Mouse (Mus musculus) heart, postnatal 36 days (tissue): ENCODE results near the gene Stard5. TPM values are rescaled to one million over a fixed set of nuclear protein-coding genes. Genes with fewer than 3 reads are reported as not detected.

ENCODE experiments used
- DNase-seq, 2 experiments: peaks; one replicate each; pipeline ENCODE4 v3.0.0; 2021 to 2022
- intact Hi-C: fragments of 180-260 bp; cut with DNase I; formaldehyde crosslinking; loops from one replicate; pipeline ENCODE4 v1.15.1; 2025
- total RNA-seq, 2 experiments: library from RNA; stranded (reverse); gene quantifications; 2 replicates each; pipeline ENCODE4 v1.2.3; 2021

Stard5 gene
- total RNA-seq, 2 experiments from 2014 or later: 10.9 to 11.7 TPM

DNA sequence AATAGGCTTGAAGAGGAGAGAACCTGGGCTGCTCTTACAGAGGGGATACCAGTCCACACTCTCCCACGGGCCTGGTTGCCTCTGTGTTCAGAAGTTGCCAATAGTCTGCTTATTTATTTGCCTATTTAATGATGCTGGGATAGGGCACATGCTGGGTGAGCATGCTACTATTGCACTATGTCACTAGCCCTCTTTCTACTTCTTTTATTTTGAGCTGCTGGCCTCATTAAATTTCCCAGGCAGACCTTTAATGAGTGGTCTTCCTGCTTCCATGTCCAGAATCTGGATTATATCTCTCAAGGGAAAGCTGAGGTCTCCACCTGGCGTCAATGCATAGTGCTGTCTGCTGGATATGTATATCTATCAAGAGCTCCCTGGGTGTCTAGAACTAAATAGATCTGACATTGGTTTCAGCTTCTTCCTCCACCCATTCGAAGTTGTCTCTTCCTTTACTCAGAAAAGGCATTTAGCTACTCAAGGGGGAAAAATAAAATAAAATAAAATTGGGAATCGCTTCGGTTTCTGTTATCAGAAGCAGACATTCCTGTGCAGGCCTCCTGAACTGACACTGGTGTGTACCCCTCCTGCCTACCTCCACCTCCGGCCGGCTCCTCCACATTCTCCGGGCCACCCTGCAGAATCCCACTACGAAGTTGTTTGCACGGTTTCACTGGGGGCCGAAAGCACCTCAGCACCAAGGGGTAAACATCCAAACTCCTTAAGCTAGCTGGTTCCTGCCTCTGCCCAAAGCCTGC is 509 bp upstream of the Stard5 start:
- intact Hi-C loops: loop anchor here (2.0 to 10.0 kb wide), 2 partner anchors 62 to 766 kb away; partner anchors contain the start of gene Mex3b

DNA sequence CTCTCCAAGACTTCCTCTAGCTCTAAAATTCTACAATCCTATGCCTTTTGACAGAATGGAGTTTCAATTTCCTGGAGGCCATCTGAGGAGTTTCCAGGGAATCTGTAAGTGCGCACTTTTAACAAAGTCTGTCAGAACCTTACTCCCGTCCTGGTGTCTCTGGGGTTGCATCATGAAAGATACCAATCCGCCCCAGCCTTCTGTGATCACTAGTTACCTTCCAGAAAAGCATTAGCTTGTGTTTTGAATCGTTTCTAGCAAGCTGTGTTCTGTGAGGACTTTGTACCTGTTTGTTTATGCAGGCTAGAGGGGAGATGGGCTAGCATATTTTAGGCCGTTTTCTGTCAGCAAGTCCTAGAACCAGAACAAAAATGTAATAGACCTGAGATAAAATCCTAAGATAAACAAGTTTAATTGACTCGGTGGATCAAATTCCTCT is 942 bp downstream of the Stard5 start:
- no peak for DNase-seq
- intact Hi-C loops: loop anchor here (2.0 to 10.0 kb wide), 2 partner anchors 22 to 768 kb away; partner anchors contain the start of gene Mex3b

More for the DNA sequence above, 509 bp upstream of the Stard5 start:
- DNase-seq: no peak

DNA sequence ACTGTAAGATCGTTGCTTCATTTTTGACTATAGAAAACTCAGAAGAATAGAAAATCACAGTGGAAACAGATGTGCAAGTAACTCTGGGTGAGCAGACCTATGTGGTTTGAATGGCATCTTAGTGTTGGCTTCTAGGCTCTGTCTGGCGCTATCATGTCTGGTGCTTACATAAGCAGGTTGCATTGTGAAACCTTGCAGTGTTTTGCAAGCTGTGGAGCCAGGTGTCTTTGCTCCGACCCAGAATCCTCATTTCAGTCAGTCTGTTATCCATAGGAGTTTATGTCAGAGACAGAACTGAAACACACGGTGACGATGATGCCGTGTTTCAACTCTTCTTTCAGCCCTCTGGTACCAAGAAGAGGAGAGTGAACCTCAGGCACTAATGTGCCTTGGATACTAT is 2.1 kb downstream of the Stard5 start:
- DNase-seq: no peak
- intact Hi-C loops: loop anchor here (2.0 to 10.0 kb wide), 2 partner anchors 21 to 769 kb away; partner anchors contain the start of gene Mex3b

- DNase-seq: no peak
- intact Hi-C loops: loop anchor here (10.0 kb wide), 1 partner anchor 771 kb away; the partner anchor contains the start of gene Mex3b
Observed at GRCm38 (mm10) chr7:83635726-83636125, 4.0 kb downstream of the Stard5 start.

- no peak for DNase-seq
- intact Hi-C loops: loop anchor here (10.0 kb wide), 1 partner anchor 772 kb away; the partner anchor contains the start of gene Mex3b
Observed at GRCm38 (mm10) chr7:83636425-83636824, 4.7 kb downstream of the Stard5 start.

GRCm38 (mm10) chr7:83637781-83638583 is 6.2 kb downstream of the Stard5 start:
- intact Hi-C loops: loop anchor here (1.0 to 10.0 kb wide), 2 partner anchors 11 to 773 kb away; partner anchors contain the start of gene Mex3b
- DNase-seq: no peak

DNA sequence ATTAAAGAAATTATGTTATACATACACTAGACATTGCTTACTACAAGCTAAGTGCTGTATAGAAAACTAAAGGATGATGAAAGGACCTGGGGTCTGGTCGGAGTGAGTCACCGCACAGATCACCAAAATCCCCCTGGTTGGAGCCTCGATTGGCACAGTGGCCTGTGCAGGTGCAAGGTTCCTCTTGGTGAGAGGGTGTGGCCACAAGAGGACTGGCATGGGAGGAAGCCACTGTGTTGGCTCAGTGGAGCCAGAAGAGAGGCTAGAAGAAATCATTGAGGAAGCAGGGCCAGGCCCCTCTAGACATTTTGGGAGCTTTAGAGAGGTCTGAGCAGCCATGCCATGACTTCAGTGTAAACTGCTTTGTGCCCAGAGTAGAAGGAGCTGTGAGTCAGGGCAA is 7.3 kb downstream of the Stard5 start:
- DNase-seq: no peak
- intact Hi-C loops: loop anchor here (10.0 kb wide), 1 partner anchor 774 kb away; the partner anchor contains the start of gene Mex3b

DNA sequence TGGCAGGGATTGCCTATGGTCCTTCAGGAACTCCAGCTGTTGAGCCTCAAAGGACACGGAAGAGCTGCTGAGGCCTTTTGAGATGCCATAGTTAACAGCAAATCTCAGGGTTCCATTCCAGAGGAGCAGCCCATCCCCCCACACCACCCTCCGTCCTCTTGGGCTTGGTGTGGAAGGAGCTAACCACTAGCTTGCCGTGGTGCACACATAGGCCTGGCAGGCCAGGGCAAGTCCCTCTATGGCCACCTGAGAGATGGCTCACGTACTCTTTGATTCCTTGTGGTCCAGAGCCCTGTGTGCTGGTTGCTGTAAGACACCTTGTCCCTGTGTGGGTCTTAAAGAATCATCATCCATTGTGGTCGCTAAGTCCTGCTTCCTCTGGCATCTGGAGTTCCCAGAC is 8.8 kb downstream of the Stard5 start:
- no peak for DNase-seq
- intact Hi-C loops: no loop called here

DNA sequence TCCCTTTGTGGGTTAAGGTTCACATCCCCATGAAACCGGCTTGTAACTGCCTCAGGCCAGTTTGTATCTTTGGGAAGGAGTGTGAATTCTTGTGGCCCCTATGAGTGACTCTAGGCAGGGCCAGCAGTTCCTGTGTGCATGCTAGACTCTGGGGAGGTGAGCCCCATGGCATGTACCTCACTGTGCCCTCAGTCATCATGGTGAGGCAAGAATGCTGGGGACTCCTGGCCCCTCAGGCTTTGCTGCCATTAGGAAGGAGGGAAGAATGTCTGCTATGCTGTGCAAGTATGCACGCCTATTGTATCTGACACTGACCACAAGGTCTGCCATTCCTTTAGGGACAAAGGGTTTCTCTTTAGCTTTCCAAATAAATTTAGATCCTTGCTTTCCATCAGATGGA is 9.4 kb downstream of the Stard5 start:
- no peak for DNase-seq
- intact Hi-C loops: no loop called here

DNA sequence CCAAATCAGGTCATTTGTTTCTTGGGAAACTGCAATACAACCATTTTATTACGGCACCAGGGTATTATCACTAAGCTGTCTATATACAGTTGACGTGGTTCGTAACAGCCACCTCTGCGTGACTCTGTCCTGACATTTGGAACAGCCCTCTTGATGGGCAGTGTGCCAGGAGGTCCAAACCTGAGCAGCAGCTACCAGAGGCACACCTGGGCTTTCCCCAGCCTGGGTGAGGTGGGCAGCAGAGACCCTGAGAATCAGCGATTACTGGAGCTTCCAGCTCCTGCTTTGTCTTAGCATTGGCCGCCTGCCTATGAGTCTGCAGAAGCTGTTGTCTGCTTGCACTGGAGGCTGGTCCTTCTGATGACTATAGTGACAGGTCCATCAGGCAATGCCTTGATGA is 11.8 kb downstream of the Stard5 start:
- no peak for DNase-seq
- intact Hi-C loops: no loop called here

DNA sequence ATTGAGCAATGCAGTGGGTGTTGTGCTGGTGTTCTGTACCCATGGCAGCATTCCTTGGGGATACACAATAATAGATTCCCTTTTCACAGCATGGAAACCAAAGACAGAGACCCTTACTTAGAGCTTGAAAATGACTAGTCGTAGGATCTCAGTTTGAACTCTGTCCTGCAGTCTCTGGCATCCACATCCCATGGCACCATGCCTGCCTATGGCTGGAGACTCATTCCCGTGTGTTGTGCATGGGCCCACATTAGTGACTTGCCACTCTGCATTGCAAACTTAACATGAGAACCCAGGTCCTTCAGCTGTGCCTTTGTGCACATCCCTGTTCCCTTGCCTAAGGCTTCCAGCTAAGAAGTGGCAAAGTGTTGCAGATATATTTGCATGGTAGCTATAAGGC is 13.0 kb downstream of the Stard5 start:
- no peak for DNase-seq
- intact Hi-C loops: no loop called here

- no peak for DNase-seq
- intact Hi-C loops: no loop called here
Observed at GRCm38 (mm10) chr7:83645476-83645875, 13.7 kb downstream of the Stard5 start.

GRCm38 (mm10) chr7:83648807-83649206 is 17.0 kb downstream of the Stard5 start:
- intact Hi-C loops: loop anchor here (1.0 kb wide), 1 partner anchor 12 kb away; no protein-coding TSS in a partner anchor
- DNase-seq: no peak

- intact Hi-C loops: no loop called here
- no peak for DNase-seq
Observed at GRCm38 (mm10) chr7:83650638-83651037, 18.9 kb downstream of the Stard5 start.

DNA sequence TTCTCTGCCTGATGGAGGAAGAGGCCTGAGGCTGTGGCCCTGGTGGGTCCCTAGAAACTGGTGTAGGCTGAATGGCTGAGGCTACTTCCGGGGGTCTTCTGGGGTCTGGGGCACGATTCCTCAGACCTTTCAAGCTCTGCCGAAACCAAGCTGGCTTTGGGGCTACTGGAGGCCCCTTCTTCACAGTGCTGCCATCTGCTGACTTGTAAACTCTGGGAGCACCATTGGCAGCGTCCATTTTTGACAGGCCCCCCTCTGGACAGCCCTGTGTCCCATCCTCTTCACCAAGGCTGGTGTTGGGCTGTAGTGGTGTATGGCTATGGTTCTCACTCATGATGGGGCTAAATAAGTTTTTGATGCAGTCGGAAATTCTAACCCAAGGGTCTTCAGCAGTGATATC is 20.7 kb downstream of the Stard5 start:
- DNase-seq: no peak
- intact Hi-C loops: no loop called here

- intact Hi-C loops: loop anchor here (2.0 kb wide), 1 partner anchor 21 kb away; no protein-coding TSS in a partner anchor
- no peak for DNase-seq
Observed at GRCm38 (mm10) chr7:83653605-83654051, 21.9 kb downstream of the Stard5 start.

DNA sequence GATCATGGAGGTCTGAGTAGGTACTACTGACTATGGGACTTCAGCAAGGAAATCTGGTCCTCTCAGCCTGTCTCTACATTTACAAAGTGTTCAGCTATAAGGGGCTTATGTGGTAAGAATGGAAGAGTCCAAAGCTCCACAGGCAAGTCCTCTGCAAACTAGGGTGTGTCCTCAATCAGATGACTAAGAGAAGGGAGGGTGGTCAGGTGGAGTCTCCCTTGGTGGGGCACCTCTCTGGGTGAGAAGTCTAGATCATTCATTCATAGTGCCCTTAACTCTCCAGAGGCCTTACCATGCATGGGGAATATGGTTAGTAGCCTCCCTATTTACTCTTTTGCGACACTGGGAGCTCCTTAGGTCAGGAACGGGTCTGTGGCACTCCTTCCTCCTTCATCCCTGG is 22.4 kb downstream of the Stard5 start:
- intact Hi-C loops: loop anchor here (2.0 kb wide), 1 partner anchor 21 kb away; no protein-coding TSS in a partner anchor
- DNase-seq: no peak

- DNase-seq: peak; percentile 37 to 45
- intact Hi-C loops: loop anchor here (2.0 to 5.0 kb wide), 2 partner anchors 22 to 227 kb away; partner anchors contain the start of genes Mesd and Tlnrd1
Observed at GRCm38 (mm10) chr7:83654938-83655630, 23.3 kb downstream of the Stard5 start.

- intact Hi-C loops: loop anchor here (5.0 kb wide), 1 partner anchor 224 kb away; the partner anchor contains the start of genes Mesd and Tlnrd1
- no peak for DNase-seq
Observed at GRCm38 (mm10) chr7:83658716-83659115, 27.0 kb downstream of the Stard5 start.
